Mouse (Mus musculus) forebrain, embryonic 15.5 days (tissue): ENCODE data around the gene H2-M2. TPM values are rescaled to one million over a fixed set of nuclear protein-coding genes. Genes with fewer than 3 reads are reported as not detected.
"Not testable (repeated sequence)": the region's sequence is repeated elsewhere in the genome, so short reads cannot be mapped to it uniquely, and the experiment has no call there.

Source experiments
- ATAC-seq: fragments of 200-750 bp; cut with Nextera tagmentation; replicated peaks from 2 replicates; pipeline ENCODE4 v1.8.0; 2017; ENCODE audit warnings: mild to moderate bottlenecking, moderate TSS enrichment, moderate library complexity
- H3K27ac ChIP-seq: fragments of 300-500 bp; sonication (generic); replicated peaks from 2 replicates; pipeline ENCODE4 v1.5.1; 2015; ENCODE audit warnings: mild to moderate bottlenecking, inconsistent platforms
- H3K27me3 ChIP-seq: fragments of 300-500 bp; sonication (generic); 2 replicates; pipeline ENCODE4 v1.6.1; 2015; ENCODE audit warnings: inconsistent platforms
- H3K36me3 ChIP-seq: fragments of 300-500 bp; sonication (generic); 2 replicates; pipeline ENCODE4 v1.6.1; 2015; ENCODE audit warnings: mild to moderate bottlenecking, inconsistent platforms
- H3K4me1 ChIP-seq: fragments of 300-500 bp; sonication (generic); 2 replicates; pipeline ENCODE4 v1.6.1; 2015; ENCODE audit warnings: inconsistent platforms
- H3K4me2 ChIP-seq: fragments of 300-500 bp; sonication (generic); replicated peaks from 2 replicates; pipeline ENCODE4 v1.6.1; 2015; ENCODE audit warnings: mild to moderate bottlenecking, inconsistent platforms
- H3K4me3 ChIP-seq: fragments of 300-500 bp; sonication (generic); 2 replicates; pipeline ENCODE4 v1.5.1; 2015; ENCODE audit warnings: mild to moderate bottlenecking, inconsistent platforms
- H3K9ac ChIP-seq: fragments of 300-500 bp; sonication (generic); replicated peaks from 2 replicates; pipeline ENCODE4 v1.6.1; 2015; ENCODE audit warnings: mild to moderate bottlenecking, inconsistent platforms
- H3K9me3 ChIP-seq: fragments of 300-500 bp; sonication (generic); 2 replicates; pipeline ENCODE4 v1.6.1; 2016; ENCODE audit warnings: inconsistent platforms
- WGBS: fragments of 180-500 bp; shearing (Covaris S2); methylation state at CpG from one replicate; pipeline ENCODE4 v1.1.7; 2015; ENCODE audit warnings: mixed read lengths; 5-methylcytosine and 5-hydroxymethylcytosine counted together
- polyA plus RNA-seq: library from polyadenylated mRNA; unstranded; fragments of >200 nt; fragmentation: Nextera tagmentation; extraction: Ambion mirVana; gene quantifications from 2 replicates; pipeline ENCODE4 v1.2.1, GENCODE M21; 2015

The H2-M2 gene
- polyA plus RNA-seq, result not detected in 2 replicates

DNA sequence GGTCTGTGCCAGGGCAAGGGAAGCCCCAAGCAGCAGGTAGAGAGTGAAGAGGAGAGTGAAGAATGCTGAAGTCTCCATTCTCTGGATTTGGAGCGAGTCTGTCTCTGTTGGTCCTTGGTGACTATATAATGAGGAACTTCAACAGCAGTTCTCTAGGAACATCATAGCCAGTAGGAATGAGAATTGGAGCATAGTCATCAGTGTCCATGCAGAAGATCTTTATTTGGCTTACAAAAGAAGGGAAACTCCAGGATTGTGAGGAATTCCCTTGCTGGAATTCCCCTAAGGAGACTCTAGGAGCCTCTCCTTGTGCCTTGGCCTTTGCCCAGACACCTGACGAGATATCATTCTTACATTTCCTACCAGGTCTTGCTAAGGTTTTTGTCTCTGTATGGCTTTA is at the start of gene H2-M2:
H2-M2 (minus strand) TSS at position 101 of the 400 bp plus-strand sequence.
- no peaks in the 10 kb centered on the region for H3K9me3 ChIP-seq
- no peaks in the 10 kb centered on the region for H3K36me3 ChIP-seq
- no peak within 1 kb of the TSS for H3K9ac ChIP-seq
- H3K4me2 ChIP-seq, result no peak within 1 kb of the TSS
- H3K27ac ChIP-seq, result no peak within 1 kb of the TSS
- H3K4me1 ChIP-seq, result no peaks in the 10 kb centered on the region
- H3K4me3 ChIP-seq, result no peak within 1 kb of the TSS
- no peaks in the 10 kb centered on the region for H3K27me3 ChIP-seq
- ATAC-seq, result no peak
- WGBS, result 83% methylated on average over 2 of the region's 2 CpGs

DNA sequence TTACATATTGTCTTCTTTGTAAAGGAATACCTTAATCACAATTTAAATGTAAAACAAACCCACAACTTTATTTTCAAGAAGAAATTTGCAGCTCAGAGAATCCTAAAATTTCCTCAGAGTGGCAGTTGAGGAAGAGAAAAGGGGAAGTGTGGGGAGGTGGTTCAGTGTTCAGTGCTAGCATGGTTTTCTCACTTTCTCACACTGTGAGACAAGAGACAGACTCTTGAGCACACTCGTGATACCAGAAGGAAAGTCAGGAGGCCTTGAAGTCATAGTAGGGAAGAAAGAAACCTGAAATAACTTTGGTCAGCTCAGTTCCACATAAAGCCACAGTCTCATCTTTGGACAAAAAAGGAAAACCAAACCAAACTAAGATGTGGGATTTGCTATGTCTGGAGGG is 42.1 kb upstream of the H2-M2 start:
- H3K36me3 ChIP-seq, H3K4me3 ChIP-seq, ATAC-seq, H3K4me2 ChIP-seq, H3K9ac ChIP-seq, H3K9me3 ChIP-seq, H3K27ac ChIP-seq, H3K4me1 ChIP-seq, H3K27me3 ChIP-seq: not testable (repeated sequence)
- 89% methylated on average over 1 of the region's 1 CpGs for WGBS

- H3K9me3 ChIP-seq, ATAC-seq, H3K27me3 ChIP-seq: not testable (repeated sequence)
Measured at GRCm38 (mm10) chr17:37524612-37525011, 41.3 kb upstream of the H2-M2 start.

DNA sequence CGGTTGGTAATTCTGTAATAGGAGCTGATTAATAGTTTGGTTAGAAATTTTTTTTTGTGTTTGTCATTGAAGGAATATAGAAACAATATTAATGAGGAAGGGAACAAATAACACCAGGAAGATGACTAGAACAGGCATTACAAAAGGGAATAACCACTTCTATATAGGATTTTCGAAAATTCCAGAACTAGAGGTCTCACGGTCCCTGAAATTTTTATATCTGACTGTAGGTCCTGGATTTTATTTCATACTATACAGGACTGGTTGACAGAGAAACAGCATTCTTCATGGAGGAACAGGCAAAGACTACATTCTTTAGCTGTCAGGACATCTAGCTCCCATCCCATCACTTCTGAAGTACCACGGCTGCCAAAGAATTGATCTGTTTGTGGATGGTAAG is 24.4 kb upstream of the H2-M2 start, which contains the start of gene Olfr111:
Olfr111 (plus strand) TSS at position 301 of the 400 bp plus-strand sequence.
- ATAC-seq, result no peak
- no peak within 1 kb of the TSS for H3K4me2 ChIP-seq
- no peaks in the 10 kb centered on the region for H3K36me3 ChIP-seq
- H3K4me3 ChIP-seq, result no peak within 1 kb of the TSS
- 87% methylated on average over 4 of the region's 4 CpGs for WGBS
- no peaks in the 10 kb centered on the region for H3K4me1 ChIP-seq
- H3K27ac ChIP-seq, result no peak within 1 kb of the TSS
- H3K9ac ChIP-seq, result no peak within 1 kb of the TSS
- H3K27me3 ChIP-seq, result no peaks in the 10 kb centered on the region
- no peaks in the 10 kb centered on the region for H3K9me3 ChIP-seq

More at GRCm38 (mm10) chr17:37524612-37525011, 41.3 kb upstream of the H2-M2 start:
- not testable (repeated sequence) for H3K4me3 ChIP-seq, H3K36me3 ChIP-seq, H3K4me1 ChIP-seq, H3K27ac ChIP-seq, H3K9ac ChIP-seq, H3K4me2 ChIP-seq

- ATAC-seq, result no peak
- Histone ChIP-seq H3K4me3 (no peak within 1 kb of the TSS), H3K27ac (no peak within 1 kb of the TSS), H3K4me2 (no peak within 1 kb of the TSS), H3K4me1 (no peaks in the 10 kb centered on the region), H3K9me3 (no peaks in the 10 kb centered on the region), H3K27me3 (no peaks in the 10 kb centered on the region), H3K36me3 (no peaks in the 10 kb centered on the region), H3K9ac (no peak within 1 kb of the TSS)
- 65% methylated on average over 1 of the region's 1 CpGs for whole genome bisulfite sequencing
Measured at GRCm38 (mm10) chr17:37491930-37492518, 8.7 kb upstream of the H2-M2 start, which contains the start of gene Olfr110. TSS of gene Olfr110 (plus strand) at chr17:37492468.

- H3K27me3 ChIP-seq, result no peaks in the 10 kb centered on the region
- WGBS, result 92% methylated on average over 1 of the region's 1 CpGs
- H3K9me3 ChIP-seq, result no peaks in the 10 kb centered on the region
- ATAC-seq, result no peak
- H3K4me1 ChIP-seq, result no peaks in the 10 kb centered on the region
- H3K4me3 ChIP-seq, result no peak within 1 kb of the TSS
- no peak within 1 kb of the TSS for H3K9ac ChIP-seq
- no peak within 1 kb of the TSS for H3K4me2 ChIP-seq
- H3K36me3 ChIP-seq, result no peaks in the 10 kb centered on the region
- H3K27ac ChIP-seq, result no peak within 1 kb of the TSS
Measured at GRCm38 (mm10) chr17:37458616-37459015, 24.7 kb downstream of the H2-M2 start, which contains the start of gene Olfr109. TSS of gene Olfr109 (plus strand) at chr17:37458916.

- WGBS, result 60% methylated on average over 1 of the region's 1 CpGs
- Histone ChIP-seq H3K4me2 (no peak within 1 kb of the TSS), H3K27ac (no peak within 1 kb of the TSS), H3K9me3 (no peaks in the 10 kb centered on the region), H3K36me3 (no peaks in the 10 kb centered on the region), H3K4me3 (no peak within 1 kb of the TSS), H3K9ac (no peak within 1 kb of the TSS), H3K4me1 (no peaks in the 10 kb centered on the region), H3K27me3 (no peaks in the 10 kb centered on the region)
- ATAC-seq, result no peak
Measured at GRCm38 (mm10) chr17:37445180-37445579, 38.2 kb downstream of the H2-M2 start, which contains the start of gene Olfr108. TSS of gene Olfr108 (plus strand) at chr17:37445480.

Other genes starting within 250 kb of the H2-M2 start
- not detected in 2 replicates for gene Olfr97, start 246.2 kb downstream of the H2-M2 start, polyA plus RNA-seq
- not detected in 2 replicates for gene Olfr98, start 219.8 kb downstream of the H2-M2 start, polyA plus RNA-seq
- 0.61 and 1.0 TPM in 2 replicates for gene H2-M3, start 213.3 kb downstream of the H2-M2 start, polyA plus RNA-seq
- gene Olfr99, start 200.1 kb downstream of the H2-M2 start, polyA plus RNA-seq, result not detected in 2 replicates
- gene Olfr101, start 179.2 kb downstream of the H2-M2 start, polyA plus RNA-seq, result not detected in 2 replicates
- not detected in 2 replicates for gene Olfr102, start 166.5 kb downstream of the H2-M2 start, polyA plus RNA-seq
- not detected in 2 replicates for gene Olfr103, start 143.9 kb downstream of the H2-M2 start, polyA plus RNA-seq
- not detected in 2 replicates for gene Olfr104-ps, start 124.0 kb downstream of the H2-M2 start, polyA plus RNA-seq
- not detected in 2 replicates for gene Olfr105-ps, start 104.5 kb downstream of the H2-M2 start, polyA plus RNA-seq
- gene Olfr106-ps, start 93.2 kb downstream of the H2-M2 start, polyA plus RNA-seq, result not detected in 2 replicates
- not detected in 2 replicates for gene Olfr107, start 84.3 kb downstream of the H2-M2 start, polyA plus RNA-seq
- not detected in 2 replicates for gene Olfr108, start 38.1 kb downstream of the H2-M2 start, polyA plus RNA-seq
- gene Olfr109, start 24.6 kb downstream of the H2-M2 start, polyA plus RNA-seq, result not detected in 2 replicates
- gene Olfr110, start 8.9 kb upstream of the H2-M2 start, polyA plus RNA-seq, result not detected in 2 replicates
- gene Olfr111, start 24.5 kb upstream of the H2-M2 start, polyA plus RNA-seq, result not detected in 2 replicates
- gene Olfr112, start 85.9 kb upstream of the H2-M2 start, polyA plus RNA-seq, result not detected in 2 replicates
- gene Olfr113, start 94.1 kb upstream of the H2-M2 start, polyA plus RNA-seq, result not detected in 2 replicates
- gene Olfr114, start 109.2 kb upstream of the H2-M2 start, polyA plus RNA-seq, result not detected in 2 replicates
- gene Olfr115, start 143.6 kb upstream of the H2-M2 start, polyA plus RNA-seq, result not detected in 2 replicates
- gene Olfr116, start 143.6 kb upstream of the H2-M2 start, polyA plus RNA-seq, result not detected in 2 replicates
- not detected in 2 replicates for gene Olfr117, start 180.2 kb upstream of the H2-M2 start, polyA plus RNA-seq
- not detected in 2 replicates for gene Olfr118, start 183.4 kb upstream of the H2-M2 start, polyA plus RNA-seq
- not detected in 2 replicates for gene Olfr119, start 213.0 kb upstream of the H2-M2 start, polyA plus RNA-seq
- not detected in 2 replicates for gene Olfr120, start 238.3 kb upstream of the H2-M2 start, polyA plus RNA-seq